Mouse (Mus musculus): ENCODE results near the gene Osgepl1.
"Not testable (repeated sequence)": the region's sequence is repeated elsewhere in the genome, so short reads cannot be mapped to it uniquely, and the experiment has no call there.

The Osgepl1 gene

GRCm38 (mm10) chr1:53312989-53313967 is at the start of gene Osgepl1:
TSS of gene Osgepl1 (plus strand) at chr1:53313624.
- DNase-seq (ENCODE audit: low read depth), result peak; percentile 90

GRCm38 (mm10) chr1:53264958-53265612 is 48.3 kb upstream of the Osgepl1 start:
- DNase-seq (ENCODE audit: low read depth), result not testable (repeated sequence)

GRCm38 (mm10) chr1:53269901-53270300 is 43.5 kb upstream of the Osgepl1 start:
- DNase-seq (ENCODE audit: low read depth), result no peak

GRCm38 (mm10) chr1:53272646-53273045 is 40.8 kb upstream of the Osgepl1 start:
- DNase-seq (ENCODE audit: low read depth), result peak; percentile 39

GRCm38 (mm10) chr1:53291197-53291596 is 22.2 kb upstream of the Osgepl1 start:
- no peak for DNase-seq (ENCODE audit: low read depth)

- peak; percentile 93 for DNase-seq (ENCODE audit: low read depth)
These were observed 16.6 kb upstream of the Osgepl1 start, which contains the start of the genes Pms1, Ormdl1 and Gm28778 for GRCm38 (mm10) chr1:53296581-53297383. TSS of gene Pms1 (minus strand) at chr1:53297018. TSS of gene Ormdl1 (plus strand) at chr1:53297095. TSS of gene Gm28778 (plus strand) at chr1:53297111.

GRCm38 (mm10) chr1:53300506-53300905 is 12.9 kb upstream of the Osgepl1 start:
- DNase-seq (ENCODE audit: low read depth), result no peak

- no peak for DNase-seq (ENCODE audit: low read depth)
These were observed 8.4 kb downstream of the Osgepl1 start for GRCm38 (mm10) chr1:53321662-53322344.

- DNase-seq (ENCODE audit: low read depth), result no peak
These were observed 9.8 kb downstream of the Osgepl1 start for GRCm38 (mm10) chr1:53323254-53323653.

GRCm38 (mm10) chr1:53324277-53324676 is 10.9 kb downstream of the Osgepl1 start:
- DNase-seq (ENCODE audit: low read depth), result no peak

- DNase-seq (ENCODE audit: low read depth), result no peak
These were observed 11.5 kb downstream of the Osgepl1 start for GRCm38 (mm10) chr1:53324827-53325494.

GRCm38 (mm10) chr1:53333527-53333926 is 20.1 kb downstream of the Osgepl1 start:
- DNase-seq (ENCODE audit: low read depth), result not testable (repeated sequence)

GRCm38 (mm10) chr1:53335465-53335864 is 22.0 kb downstream of the Osgepl1 start:
- no peak for DNase-seq (ENCODE audit: low read depth)

GRCm38 (mm10) chr1:53337403-53337802 is 24.0 kb downstream of the Osgepl1 start:
- DNase-seq (ENCODE audit: low read depth), result not testable (repeated sequence)

GRCm38 (mm10) chr1:53341071-53341470 is 27.6 kb downstream of the Osgepl1 start:
- DNase-seq (ENCODE audit: low read depth), result no peak

- peak; percentile 98 for DNase-seq (ENCODE audit: low read depth)
These were observed 39.2 kb downstream of the Osgepl1 start, which contains the start of the genes Asdurf, Gm28551 and Asnsd1 for GRCm38 (mm10) chr1:53352327-53353261. TSS of gene Asdurf (minus strand) at chr1:53352619. TSS of gene Gm28551 (minus strand) at chr1:53352667. TSS of gene Asnsd1 (minus strand) at chr1:53352752.

GRCm38 (mm10) chr1:53358988-53359387 is 45.6 kb downstream of the Osgepl1 start:
- no peak for DNase-seq (ENCODE audit: low read depth)

All from induced T-regulatory cell, adult 2 months (primary cell).